Mouse (Mus musculus) intestine, embryonic 16.5 days (tissue): ENCODE data around the gene Rad52. TPM values are rescaled to one million over a fixed set of nuclear protein-coding genes. Genes with fewer than 3 reads are reported as not detected.

Experiments
- ATAC-seq: fragments of 200-750 bp; cut with Nextera tagmentation; 2 replicates; pipeline ENCODE4 v1.8.0; 2017; ENCODE audit warnings: moderate TSS enrichment, moderate library complexity
- H3K27ac ChIP-seq: fragments of 300-500 bp; sonication (generic); 2 replicates; pipeline ENCODE4 v1.5.1; 2014; ENCODE audit warnings: mild to moderate bottlenecking, low read length
- H3K27me3 ChIP-seq: fragments of 300-500 bp; sonication (generic); replicated peaks from 2 replicates; pipeline ENCODE4 v1.6.1; 2014; ENCODE audit warnings: low read length, control low read depth, mixed read lengths; ENCODE audit not compliant: control insufficient read depth, insufficient read depth
- H3K36me3 ChIP-seq: fragments of 300-500 bp; sonication (generic); 2 replicates; pipeline ENCODE4 v1.6.1; 2014; ENCODE audit warnings: low read length, control low read depth; ENCODE audit not compliant: control insufficient read depth, insufficient read depth
- H3K4me1 ChIP-seq: fragments of 300-500 bp; sonication (generic); 2 replicates; pipeline ENCODE4 v1.6.1; 2014; ENCODE audit warnings: low read length, control low read depth, mixed read lengths; ENCODE audit not compliant: control insufficient read depth, insufficient read depth
- H3K4me2 ChIP-seq: fragments of 300-500 bp; sonication (generic); 2 replicates; pipeline ENCODE4 v1.6.1; 2014; ENCODE audit warnings: low read depth, low read length, control low read depth
- H3K4me3 ChIP-seq: fragments of 300-500 bp; sonication (generic); 2 replicates; pipeline ENCODE4 v1.5.1; 2014; ENCODE audit warnings: mild to moderate bottlenecking, low read length
- H3K9ac ChIP-seq: fragments of 300-500 bp; sonication (generic); 2 replicates; pipeline ENCODE4 v1.6.1; 2014; ENCODE audit warnings: low read depth, low read length
- H3K9me3 ChIP-seq: fragments of 300-500 bp; sonication (generic); 2 replicates; pipeline ENCODE4 v1.6.1; 2016; ENCODE audit warnings: low read length, control low read depth; ENCODE audit not compliant: control insufficient read depth
- WGBS: fragments of 180-500 bp; shearing (Covaris S2); extraction: QIAGEN DNeasy Blood & Tissue Kit; methylation state at CpG from one replicate; pipeline ENCODE4 v1.1.7; 2014; 5-methylcytosine and 5-hydroxymethylcytosine counted together
- polyA plus RNA-seq: library from polyadenylated mRNA; unstranded; fragments of >200 nt; fragmentation: Nextera tagmentation; extraction: Ambion mirVana; gene quantifications from 2 replicates; pipeline ENCODE4 v1.2.1, GENCODE M21; 2015

Gene Rad52
- polyA plus RNA-seq, 1 experiment from 2014 or later: 17.4 TPM

- Histone ChIP-seq H3K27ac (no peak overlapping the region), H3K9me3 (no peaks in the 10 kb centered on the region), H3K4me1 (peaks cover 3% of the 10 kb centered on the region), H3K9ac (no peak overlapping the region), H3K4me3 (no peak overlapping the region), H3K36me3 (no peaks in the 10 kb centered on the region), H3K27me3 (no peaks in the 10 kb centered on the region), H3K4me2 (no peak overlapping the region)
- 82% methylated on average over 5 of the region's 5 CpGs for WGBS
- ATAC-seq: no peak
These were observed 3.0 kb downstream of the Rad52 start for GRCm38 (mm10) chr6:119905461-119905860.

- no peak overlapping the region for H3K4me2 ChIP-seq
- no peak for ATAC-seq
- 68% methylated on average over 5 of the region's 5 CpGs for WGBS
- no peaks in the 10 kb centered on the region for H3K36me3 ChIP-seq
- H3K27me3 ChIP-seq: no peaks in the 10 kb centered on the region
- H3K4me1 ChIP-seq: no peaks in the 10 kb centered on the region; the same call in 1 of the 2 replicates
- H3K4me3 ChIP-seq: no peak overlapping the region
- no peak overlapping the region for H3K27ac ChIP-seq
- no peak overlapping the region for H3K9ac ChIP-seq
- no peaks in the 10 kb centered on the region for H3K9me3 ChIP-seq
These were observed 9.5 kb downstream of the Rad52 start for GRCm38 (mm10) chr6:119912046-119912445.

- no peak overlapping the region for H3K4me3 ChIP-seq
- no peak overlapping the region for H3K27ac ChIP-seq
- no peaks in the 10 kb centered on the region for H3K27me3 ChIP-seq
- no peaks in the 10 kb centered on the region for H3K4me1 ChIP-seq
- no peak overlapping the region for H3K9ac ChIP-seq
- no peak for ATAC-seq
- H3K36me3 ChIP-seq: peaks cover 5% of the 10 kb centered on the region
- WGBS: 90% methylated on average over 5 of the region's 5 CpGs
- H3K4me2 ChIP-seq: no peak overlapping the region
- no peaks in the 10 kb centered on the region for H3K9me3 ChIP-seq
These were observed 13.2 kb downstream of the Rad52 start for GRCm38 (mm10) chr6:119915710-119916109.

- ATAC-seq: no peak
- Histone ChIP-seq H3K9me3 (no peaks in the 10 kb centered on the region), H3K4me1 (no peaks in the 10 kb centered on the region), H3K36me3 (peaks cover 8% of the 10 kb centered on the region), H3K4me2 (no peak overlapping the region), H3K27me3 (no peaks in the 10 kb centered on the region), H3K9ac (no peak overlapping the region), H3K27ac (no peak overlapping the region), H3K4me3 (no peak overlapping the region)
- WGBS: 82% methylated on average over 16 of the region's 16 CpGs
These were observed 16.2 kb downstream of the Rad52 start for GRCm38 (mm10) chr6:119918561-119919181.

GRCm38 (mm10) chr6:119922136-119922535 lies 19.6 kb downstream of the Rad52 start:
- Histone ChIP-seq H3K9me3 (no peaks in the 10 kb centered on the region), H3K4me3 (no peak overlapping the region), H3K9ac (no peak overlapping the region), H3K27me3 (no peaks in the 10 kb centered on the region), H3K27ac (no peak overlapping the region), H3K4me1 (no peaks in the 10 kb centered on the region), H3K4me2 (no peak overlapping the region), H3K36me3 (peaks cover 14% of the 10 kb centered on the region)
- ATAC-seq: no peak
- WGBS: 86% methylated on average over 3 of the region's 3 CpGs

- no peaks in the 10 kb centered on the region for H3K27me3 ChIP-seq
- ATAC-seq: no peak
- no peak overlapping the region for H3K9ac ChIP-seq
- H3K4me3 ChIP-seq: no peak overlapping the region
- H3K27ac ChIP-seq: no peak overlapping the region
- 91% methylated on average over 4 of the region's 4 CpGs for WGBS
- H3K4me2 ChIP-seq: no peak overlapping the region
- H3K9me3 ChIP-seq: no peaks in the 10 kb centered on the region
- H3K36me3 ChIP-seq: peaks cover 14% of the 10 kb centered on the region
- no peaks in the 10 kb centered on the region for H3K4me1 ChIP-seq
These were observed 20.0 kb downstream of the Rad52 start for GRCm38 (mm10) chr6:119922544-119922943.

GRCm38 (mm10) chr6:119924235-119925005 lies 21.9 kb downstream of the Rad52 start:
- H3K4me1 ChIP-seq: no peaks in the 10 kb centered on the region
- no peak overlapping the region for H3K4me2 ChIP-seq
- no peaks in the 10 kb centered on the region for H3K27me3 ChIP-seq
- ATAC-seq: no peak
- H3K27ac ChIP-seq: no peak overlapping the region
- H3K9ac ChIP-seq: no peak overlapping the region
- peaks cover 17% of the 10 kb centered on the region for H3K36me3 ChIP-seq
- no peaks in the 10 kb centered on the region for H3K9me3 ChIP-seq
- H3K4me3 ChIP-seq: no peak overlapping the region
- 47% methylated on average over 4 of the region's 4 CpGs for WGBS

Other genes starting within 250 kb of the Rad52 start
- 7.0 and 8.0 TPM in 2 replicates for gene Erc1, start 54.5 kb upstream of the Rad52 start, polyA plus RNA-seq
- 27.0 and 29.6 TPM in 2 replicates for gene Wnk1, start 136.0 kb downstream of the Rad52 start, polyA plus RNA-seq
- 0.16 TPM in 1 of 2 replicates, not detected in the other for gene Ninj2, start 190.7 kb downstream of the Rad52 start, polyA plus RNA-seq